ENCODE assay signal across 32 mouse cellular contexts in the genomic region with DNA sequence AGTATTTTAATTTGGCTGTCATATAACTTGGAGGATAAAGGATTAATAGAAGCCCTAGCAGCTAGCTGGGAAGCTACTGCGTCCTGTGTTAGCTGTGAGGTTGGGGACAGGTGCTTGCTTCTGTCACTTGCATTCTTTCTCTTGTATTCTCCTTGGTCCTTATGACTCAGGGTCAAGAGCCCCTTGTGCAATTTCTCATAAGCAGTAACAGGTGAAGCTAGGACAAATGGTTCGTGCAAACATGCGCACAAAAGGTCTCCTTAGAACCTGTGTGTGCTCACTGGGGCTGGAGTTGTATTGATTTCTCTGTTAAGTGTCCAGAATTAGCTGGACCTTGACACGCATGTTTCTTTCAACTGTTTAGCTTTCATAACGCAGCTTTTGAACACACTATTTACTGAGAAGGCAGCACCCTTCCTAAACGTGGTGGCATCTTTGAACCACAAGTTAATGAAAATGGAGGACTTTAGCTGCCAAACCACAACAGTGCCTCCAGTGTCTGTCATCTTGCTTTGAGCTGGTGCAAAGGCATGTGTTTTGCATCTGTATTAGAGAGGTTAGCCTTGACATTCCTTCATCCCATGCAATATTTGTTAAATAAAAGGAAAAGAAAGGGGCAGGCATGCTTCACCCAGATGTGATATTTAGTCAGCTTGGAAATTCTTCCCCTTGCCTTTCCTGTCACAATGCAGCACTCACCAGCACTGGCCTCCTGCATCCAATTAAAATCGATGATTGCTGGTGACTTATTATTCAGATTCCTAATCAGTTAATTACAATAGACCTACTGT. TPM values are rescaled to one million over a fixed set of nuclear protein-coding genes. Genes with fewer than 3 reads are reported as not detected.
DNase-seq lines count a peak whose midpoint lies in the region; ATAC-seq and TF ChIP-seq lines count a peak whose summit lies in the region.
"Had no signal": no experiment of that assay in that cellular context is flagged by ENCODE, and none has a peak within 500 bp of the region (broad histone marks: within the 10 kb centered on the region; RNA-seq: fewer than 3 reads in every experiment).

No protein-coding gene starts in this region.

- 44% methylated on average over 7 of the region's 7 CpGs for WGBS in liver, adult 2 months
- 66% methylated on average over 7 of the region's 7 CpGs for WGBS in liver, embryonic 11.5 days

- peak; percentile 11 for DNase-seq in liver, adult 2 months (ENCODE audit: extremely low read depth, low read depth, low spot score)
- no peak for DNase-seq in liver, embryonic 11.5 days (ENCODE audit: low spot score)
- DNase-seq in 3134 (ENCODE audit: extremely low read depth, insufficient read length, low spot score) (peak; percentile 25), R1 (ENCODE audit: low read depth, low spot score) (peak; percentile 45)
- DNase-seq in forelimb bud, embryonic 11.5 days (ENCODE audit: low read depth, low spot score), result peak; percentile 37
- no peak for DNase-seq in natural killer cell, adult 2 months (ENCODE audit: low spot score in 2 of 2)
- DNase-seq in heart, adult 18-20 months, result no peak
- DNase-seq: adrenal gland, postnatal 25 days; B cell, adult 2 months; cerebellum, adult 9-10 months; forebrain, postnatal 0 days; gastrocnemius, adult 2 months; heart, postnatal 4 days; kidney, adult 2 months; layer of hippocampus, adult 9-11 months; left cerebral cortex, postnatal 4 days had no signal

- no peak overlapping the region for H3K9ac ChIP-seq in liver, adult 2 months (ENCODE audit: low read depth, low read length)
- no peak overlapping the region for H3K9ac ChIP-seq in liver, embryonic 11.5 days (ENCODE audit: low read depth, low read length)
- H3K9ac ChIP-seq: forebrain, postnatal 0 days; heart, embryonic 15.5 days; hindbrain, embryonic 15.5 days; liver, embryonic 12.5 days had no signal

- no peak overlapping the region for H3K4me3 ChIP-seq in liver, adult 2 months (ENCODE audit: insufficient read depth, low read depth, low read length)
- no peak overlapping the region for H3K4me3 ChIP-seq in liver, embryonic 11.5 days (ENCODE audit: low read depth, low read length)
- H3K4me3 ChIP-seq: gastrocnemius, adult 2 months; heart, embryonic 15.5 days; hindbrain, embryonic 15.5 days; left cerebral cortex, adult 2 months; liver, embryonic 12.5 days; midbrain, embryonic 10.5 days; myocyte had no signal

- H3K27me3 ChIP-seq in liver, adult 2 months (ENCODE audit: control insufficient read depth, insufficient read depth, low read length), result no peaks in the 10 kb centered on the region
- H3K27me3 ChIP-seq in liver, embryonic 11.5 days (replicated peaks; ENCODE audit: control insufficient read depth, insufficient read depth, low read length), result no peaks in the 10 kb centered on the region
- H3K27me3 ChIP-seq: CH12.LX; heart, embryonic 15.5 days; hindbrain, embryonic 15.5 days; liver, embryonic 12.5 days had no signal

- TF ChIP-seq POLR2A in liver, adult 2 months (IDR thresholded peaks at IDR 0.05; ENCODE audit: extremely low read depth, insufficient read depth, low read length), result no peak

- no peak overlapping the region for H3K27ac ChIP-seq in liver, adult 2 months (replicated peaks; ENCODE audit: insufficient read depth, low read depth, low read length)
- H3K27ac ChIP-seq in liver, embryonic 11.5 days (ENCODE audit: low read depth, low read length), result no peak overlapping the region
- H3K27ac ChIP-seq: gastrocnemius, adult 2 months; heart, embryonic 15.5 days; hindbrain, embryonic 15.5 days; kidney, postnatal 0 days; left cerebral cortex, adult 2 months; liver, embryonic 12.5 days; midbrain, embryonic 10.5 days had no signal

- no peaks in the 10 kb centered on the region for H3K36me3 ChIP-seq in liver, adult 2 months (ENCODE audit: control insufficient read depth, insufficient read depth, low read length)
- no peaks in the 10 kb centered on the region for H3K36me3 ChIP-seq in liver, embryonic 11.5 days (ENCODE audit: control insufficient read depth, insufficient read depth, low read length)
- H3K36me3 ChIP-seq: heart, embryonic 15.5 days; hindbrain, embryonic 15.5 days; liver, embryonic 12.5 days; midbrain, embryonic 10.5 days had no signal

- H3K79me2 ChIP-seq in liver, adult 2 months (ENCODE audit: control insufficient read depth, insufficient read depth, low read length), result no peaks in the 10 kb centered on the region

- H3K4me1 ChIP-seq in liver, adult 2 months (ENCODE audit: control insufficient read depth, insufficient read depth, low read length), result no peaks in the 10 kb centered on the region
- no peaks in the 10 kb centered on the region for H3K4me1 ChIP-seq in liver, embryonic 11.5 days (replicated peaks; ENCODE audit: control insufficient read depth, insufficient read depth, low read length)
- H3K4me1 ChIP-seq: heart, embryonic 15.5 days; hindbrain, embryonic 15.5 days; liver, embryonic 12.5 days; midbrain, embryonic 10.5 days had no signal

- no peak for ATAC-seq in liver, embryonic 11.5 days (replicated peaks; ENCODE audit: low FRiP score)
- ATAC-seq: forebrain, postnatal 0 days; liver, embryonic 12.5 days; midbrain, embryonic 16.5 days had no signal

- no peaks in the 10 kb centered on the region for H3K9me3 ChIP-seq in liver, embryonic 11.5 days (ENCODE audit: control insufficient read depth, low read length)
- H3K9me3 ChIP-seq: heart, embryonic 15.5 days; hindbrain, embryonic 15.5 days; liver, embryonic 12.5 days; midbrain, embryonic 10.5 days had no signal

- no peak for TF ChIP-seq CTCF in liver, adult 2 months (IDR thresholded peaks at IDR 0.05; ENCODE audit: low read depth, low read length)

- H3K4me2 ChIP-seq in liver, embryonic 11.5 days, result no peak overlapping the region
- H3K4me2 ChIP-seq: heart, embryonic 15.5 days; hindbrain, embryonic 15.5 days; liver, embryonic 12.5 days had no signal

RNA-seq across cellular contexts. Expression of a gene that starts 0.5 kb away (rescaled TPM):
- total RNA-seq in liver, adult 2 months (2014; rRNA removed), result not detected in 2 replicates
- polyA plus RNA-seq in liver, adult 2 months (2012; rRNA removed), result not detected in 2 replicates
- not detected in 2 replicates for polyA plus RNA-seq in liver, embryonic 11.5 days (2014; fragmentation: Nextera tagmentation; extraction: Ambion mirVana)
- not detected for total RNA-seq in heart, adult 18-20 months (2021)
- total RNA-seq: adrenal gland, postnatal 25 days; CH12.LX; forebrain, postnatal 0 days; gastrocnemius, adult 2 months; gastrocnemius, postnatal 4 days; heart, postnatal 4 days; left cerebral cortex, adult 2 months; left cerebral cortex, postnatal 4 days; MEL had no signal
- polyA plus RNA-seq: forebrain, postnatal 0 days; heart, embryonic 15.5 days; hindbrain, embryonic 15.5 days; intestine, embryonic 14.5 days; kidney, adult 2 months; kidney, postnatal 0 days; large intestine, adult 2 months; liver, embryonic 12.5 days; midbrain, embryonic 10.5 days; midbrain, embryonic 16.5 days; myocyte; neural tube, embryonic 14.5 days; small intestine, adult 2 months; urinary bladder, adult 2 months had no signal

Comparison
In these comparisons a context has a peak if more than half of its experiments do, and no peak if none do; other contexts are left out.
1. DNase-seq: peak in liver, adult 2 months (single experiment), 3134 (single experiment), R1 (single experiment) and forelimb bud, embryonic 11.5 days (single experiment); none in liver, embryonic 11.5 days (single experiment), natural killer cell, adult 2 months (0 of 2) and heart, adult 18-20 months (0 of 2).